Mouse (Mus musculus): Measurements from ENCODE around the gene Clip2.

The Clip2 gene

DNA sequence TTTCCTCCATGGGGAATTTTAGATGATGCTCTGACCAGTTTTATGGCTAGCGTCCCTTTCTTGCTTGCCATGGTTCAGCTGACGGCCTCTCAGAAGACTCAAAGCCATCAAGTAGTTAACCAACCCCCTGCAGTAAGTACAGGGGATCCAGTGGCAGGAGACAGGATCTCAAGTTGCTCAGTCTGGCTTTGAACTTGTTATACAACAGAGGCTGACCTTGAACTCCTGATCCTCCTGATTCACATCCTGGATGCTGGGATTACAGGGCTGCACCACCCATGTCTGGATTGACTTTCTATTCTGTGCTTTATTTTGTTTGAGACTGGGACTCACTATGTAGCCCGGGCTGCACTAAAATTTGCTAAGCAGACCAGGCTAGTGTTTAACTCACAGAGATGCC lies 110.2 kb downstream of the Clip2 start:
- no peaks in the 10 kb centered on the region for H3K27me3 ChIP-seq (ENCODE audit: insufficient read depth, low read length)
- peaks cover 98% of the 10 kb centered on the region for H3K4me1 ChIP-seq (replicated peaks; ENCODE audit: low read depth, low read length)
- TF ChIP-seq CTCF (conservative IDR thresholded peaks at IDR 0.05; ENCODE audit: low read length) = no peak
- no peak for TF ChIP-seq NANOG (IDR thresholded peaks at IDR 0.05; ENCODE audit: borderline replicate concordance, low read length)
- TF ChIP-seq POU5F1 (IDR thresholded peaks at IDR 0.05; ENCODE audit: borderline replicate concordance, low read length) = no peak
- peaks cover 68% of the 10 kb centered on the region for H3K36me3 ChIP-seq (ENCODE audit: insufficient read depth, low read length)
- H3K9me3 ChIP-seq (ENCODE audit: low read length) = peaks cover 34% of the 10 kb centered on the region
- 0 out of 2 replicates have a peak overlapping the region, but pooled peaks have one; percentile 14 for H3K4me3 ChIP-seq (replicated peaks; ENCODE audit: low read length)

DNA sequence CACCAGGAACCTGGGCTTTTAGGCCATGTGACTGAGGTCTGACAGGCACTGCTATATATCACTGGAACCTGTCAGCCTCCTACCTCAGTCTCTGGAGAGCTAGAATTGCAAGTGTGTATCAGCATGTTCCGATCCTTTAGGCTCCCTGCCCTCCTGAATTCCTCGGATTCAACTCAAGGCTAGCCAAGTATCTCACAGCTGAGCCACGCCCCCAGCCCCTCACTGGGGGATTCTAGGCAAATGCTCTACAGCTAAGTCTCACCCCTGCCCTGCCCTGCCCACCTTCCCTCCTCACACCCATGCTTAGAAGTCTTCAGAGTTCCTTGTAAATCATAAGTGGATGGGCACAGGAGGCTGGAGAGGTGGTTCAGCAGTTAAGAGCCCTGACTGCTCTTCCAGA lies 111.1 kb downstream of the Clip2 start:
- Histone ChIP-seq H3K4me1 (replicated peaks; ENCODE audit: low read depth, low read length) (peaks cover 99% of the 10 kb centered on the region), H3K4me3 (replicated peaks; ENCODE audit: low read length) (0 out of 2 replicates have a peak overlapping the region, but pooled peaks have one; percentile 5), H3K27me3 (ENCODE audit: insufficient read depth, low read length) (no peaks in the 10 kb centered on the region), H3K36me3 (ENCODE audit: insufficient read depth, low read length) (peaks cover 60% of the 10 kb centered on the region), H3K9me3 (ENCODE audit: low read length) (peaks cover 26% of the 10 kb centered on the region)
- no peak for TF ChIP-seq POU5F1 (IDR thresholded peaks at IDR 0.05; ENCODE audit: borderline replicate concordance, low read length)
- TF ChIP-seq NANOG (IDR thresholded peaks at IDR 0.05; ENCODE audit: borderline replicate concordance, low read length) = no peak
- TF ChIP-seq CTCF (conservative IDR thresholded peaks at IDR 0.05; ENCODE audit: low read length) = no peak

DNA sequence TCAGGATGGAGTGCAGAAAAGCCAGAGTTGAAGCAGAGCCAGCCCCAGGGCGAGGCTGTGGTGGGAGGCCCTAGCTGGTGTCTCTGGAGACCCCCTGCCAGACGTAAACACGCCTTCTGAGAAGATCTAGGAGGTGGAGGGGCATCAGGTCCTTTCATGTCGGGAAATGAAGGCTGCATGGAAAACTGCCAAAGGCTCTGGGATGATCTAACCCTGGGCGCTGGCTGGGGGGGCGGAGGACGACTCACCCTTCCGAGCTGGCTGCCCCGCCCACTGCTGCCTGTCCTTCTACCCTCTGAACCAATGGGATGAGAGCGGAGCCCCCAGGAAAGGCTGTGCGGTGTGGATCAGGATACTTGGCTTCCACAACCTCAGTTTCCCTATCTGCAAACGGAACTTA lies 112.1 kb downstream of the Clip2 start:
- H3K9me3 ChIP-seq (ENCODE audit: low read length) = peaks cover 26% of the 10 kb centered on the region
- H3K4me1 ChIP-seq (replicated peaks; ENCODE audit: low read depth, low read length) = peaks cover 98% of the 10 kb centered on the region
- peaks cover 59% of the 10 kb centered on the region for H3K36me3 ChIP-seq (ENCODE audit: insufficient read depth, low read length)
- no peaks in the 10 kb centered on the region for H3K27me3 ChIP-seq (ENCODE audit: insufficient read depth, low read length)
- 0 out of 2 replicates have a peak overlapping the region, but pooled peaks have one; percentile 5 for H3K4me3 ChIP-seq (replicated peaks; ENCODE audit: low read length)
- TF ChIP-seq NANOG (IDR thresholded peaks at IDR 0.05; ENCODE audit: borderline replicate concordance, low read length) (no peak), POU5F1 (IDR thresholded peaks at IDR 0.05; ENCODE audit: borderline replicate concordance, low read length) (no peak), CTCF (conservative IDR thresholded peaks at IDR 0.05; ENCODE audit: low read length) (no peak)

DNA sequence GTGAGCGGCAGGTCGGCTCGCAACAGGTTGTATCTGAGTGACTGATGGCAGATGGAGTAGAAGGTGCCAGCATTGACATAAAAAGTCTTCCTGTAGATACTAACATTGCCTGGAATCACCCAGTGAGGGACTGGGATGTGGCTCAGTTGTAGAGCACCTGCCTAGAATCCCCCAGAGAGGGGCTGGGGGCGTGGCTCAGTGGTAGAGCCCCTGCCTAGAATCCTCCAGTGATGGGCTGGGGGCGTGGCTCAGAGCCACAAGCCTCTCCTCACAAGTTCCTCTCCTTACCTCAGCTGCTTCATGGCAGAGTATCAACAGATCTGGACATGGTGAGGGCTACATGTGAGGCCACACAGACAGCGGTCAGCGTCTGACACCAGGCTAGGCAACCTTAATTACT lies 112.8 kb downstream of the Clip2 start:
- Histone ChIP-seq H3K27me3 (ENCODE audit: insufficient read depth, low read length) (no peaks in the 10 kb centered on the region), H3K36me3 (ENCODE audit: insufficient read depth, low read length) (peaks cover 55% of the 10 kb centered on the region), H3K4me3 (replicated peaks; ENCODE audit: low read length) (no peak overlapping the region), H3K4me1 (replicated peaks; ENCODE audit: low read depth, low read length) (peaks cover 97% of the 10 kb centered on the region), H3K9me3 (ENCODE audit: low read length) (peaks cover 26% of the 10 kb centered on the region)
- TF ChIP-seq POU5F1 (IDR thresholded peaks at IDR 0.05; ENCODE audit: borderline replicate concordance, low read length) (no peak), NANOG (IDR thresholded peaks at IDR 0.05; ENCODE audit: borderline replicate concordance, low read length) (no peak), CTCF (conservative IDR thresholded peaks at IDR 0.05; ENCODE audit: low read length) (no peak)

Data from E14TG2a.4 (cell line).